Mouse (Mus musculus) intestine, embryonic 14.5 days (tissue): ENCODE measurements at regions not wholly inside any gene's neighbourhood (a gene's known extent, or its start where the extent isn't known, plus 50 kb on each side); places are given as distances from the start of the nearest gene placed in this dataset.

Experiments used
- ATAC-seq: fragments of 200-750 bp; cut with Nextera tagmentation; replicated peaks from 2 replicates; pipeline ENCODE4 v1.8.0; 2017; ENCODE audit warnings: low read depth, moderate number of reproducible peaks, moderate TSS enrichment, moderate library complexity; ENCODE audit not compliant: low FRiP score, low TSS enrichment
- DNase-seq: peaks from one replicate; pipeline ENCODE4 v3.0.0-alpha.2; 2018; ENCODE audit warnings: low spot score
- H3K27ac ChIP-seq: fragments of 300-500 bp; sonication (generic); 2 replicates; pipeline ENCODE4 v1.5.1; 2014; ENCODE audit warnings: low read depth, mild to moderate bottlenecking, control low read depth
- H3K27me3 ChIP-seq: fragments of 300-500 bp; sonication (generic); replicated peaks from 2 replicates; pipeline ENCODE4 v1.6.1; 2014; ENCODE audit warnings: low read length, control low read depth; ENCODE audit not compliant: control insufficient read depth, insufficient read depth
- H3K36me3 ChIP-seq: fragments of 300-500 bp; sonication (generic); 2 replicates; pipeline ENCODE4 v1.6.1; 2014; ENCODE audit warnings: low read length, control low read depth; ENCODE audit not compliant: control insufficient read depth, insufficient read depth
- H3K4me1 ChIP-seq: fragments of 300-500 bp; sonication (generic); replicated peaks from 2 replicates; pipeline ENCODE4 v1.6.1; 2014; ENCODE audit warnings: low read length, control low read depth, mixed read lengths; ENCODE audit not compliant: control insufficient read depth, insufficient read depth
- H3K4me2 ChIP-seq: fragments of 300-500 bp; sonication (generic); 2 replicates; pipeline ENCODE4 v1.6.1; 2014; ENCODE audit warnings: low read length
- H3K4me3 ChIP-seq: fragments of 300-500 bp; sonication (generic); 2 replicates; pipeline ENCODE4 v1.5.1; 2014; ENCODE audit warnings: low read depth, low read length, control low read depth, mixed read lengths
- H3K9ac ChIP-seq: fragments of 300-500 bp; sonication (generic); 2 replicates; pipeline ENCODE4 v1.6.1; 2014; ENCODE audit warnings: mild to moderate bottlenecking, low read length
- H3K9me3 ChIP-seq: fragments of 300-500 bp; sonication (generic); 2 replicates; pipeline ENCODE4 v1.6.1; 2016; ENCODE audit warnings: low read length, control low read depth; ENCODE audit not compliant: control insufficient read depth
- WGBS: fragments of 180-500 bp; shearing (Covaris S2); extraction: QIAGEN DNeasy Blood & Tissue Kit; methylation state at CpG from one replicate; pipeline ENCODE4 v1.1.7; 2014; 5-methylcytosine and 5-hydroxymethylcytosine counted together

- H3K4me2 ChIP-seq, result no peak overlapping the region
- H3K27me3 ChIP-seq, result no peaks in the 10 kb centered on the region
- DNase-seq (no peak), ATAC-seq (no peak)
- no peak overlapping the region for H3K9ac ChIP-seq
- H3K9me3 ChIP-seq, result no peaks in the 10 kb centered on the region
- 30% methylated on average over 3 of the region's 3 CpGs for WGBS
- H3K36me3 ChIP-seq, result no peaks in the 10 kb centered on the region
- H3K4me1 ChIP-seq, result peaks cover 3% of the 10 kb centered on the region; the same call in 1 of the 2 replicates
- no peak overlapping the region for H3K4me3 ChIP-seq
- no peak overlapping the region for H3K27ac ChIP-seq
These were observed 123.0 kb upstream of the Mmadhc start for GRCm38 (mm10) chr2:50419648-50420047.

DNA sequence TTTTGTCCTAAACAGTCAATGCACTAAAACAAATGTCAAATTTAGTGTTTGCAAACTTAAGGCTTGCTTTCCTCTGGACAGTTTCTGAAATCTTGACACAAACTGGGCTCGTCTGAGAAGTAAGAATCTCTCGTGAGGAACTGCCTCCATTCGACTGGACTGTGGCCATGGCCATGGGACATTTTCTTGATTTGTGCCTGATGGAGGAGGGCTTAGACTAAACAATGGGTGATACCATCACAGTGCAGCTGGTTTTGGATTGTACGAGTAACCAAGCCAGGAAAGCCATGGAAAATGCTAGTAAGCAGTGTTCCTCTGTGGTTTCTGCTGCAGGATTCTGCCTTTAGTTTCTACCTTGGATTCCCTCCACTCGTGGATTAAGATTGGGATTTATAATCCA is 121.0 kb upstream of the Mmadhc start:
- no peaks in the 10 kb centered on the region for H3K27me3 ChIP-seq
- ATAC-seq (no peak), DNase-seq (no peak)
- H3K9ac ChIP-seq, result no peak overlapping the region
- no peaks in the 10 kb centered on the region for H3K36me3 ChIP-seq
- H3K27ac ChIP-seq, result no peak overlapping the region
- H3K9me3 ChIP-seq, result no peaks in the 10 kb centered on the region
- H3K4me3 ChIP-seq, result no peak overlapping the region
- H3K4me1 ChIP-seq, result peaks cover 6% of the 10 kb centered on the region
- no peak overlapping the region for H3K4me2 ChIP-seq
- WGBS, result 71% methylated on average over 5 of the region's 5 CpGs

DNA sequence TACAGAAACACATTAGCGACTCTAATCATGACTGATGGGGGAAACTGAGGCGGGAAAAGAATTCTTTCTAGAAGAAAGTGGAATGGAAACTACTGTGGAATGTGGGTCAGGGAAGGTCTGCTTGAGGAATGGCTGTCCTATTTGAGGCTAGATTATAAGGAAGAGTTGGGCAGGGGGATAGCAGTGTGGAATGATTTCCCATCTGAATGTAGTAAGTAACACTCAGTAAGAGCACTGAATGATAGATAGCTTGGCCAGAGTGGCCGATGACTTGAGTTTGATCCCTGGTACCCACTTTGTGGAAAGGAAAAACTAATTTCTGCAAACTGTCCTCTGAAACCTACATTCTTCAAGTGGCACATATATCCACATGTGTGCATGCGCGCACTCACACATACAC is 120.5 kb upstream of the Mmadhc start:
- no peak overlapping the region for H3K9ac ChIP-seq
- no peak overlapping the region for H3K27ac ChIP-seq
- H3K4me3 ChIP-seq, result no peak overlapping the region
- H3K4me1 ChIP-seq, result peaks cover 6% of the 10 kb centered on the region
- DNase-seq (no peak), ATAC-seq (no peak)
- H3K4me2 ChIP-seq, result no peak overlapping the region
- no peaks in the 10 kb centered on the region for H3K27me3 ChIP-seq
- WGBS, result 96% methylated on average over 5 of the region's 5 CpGs
- no peaks in the 10 kb centered on the region for H3K9me3 ChIP-seq
- no peaks in the 10 kb centered on the region for H3K36me3 ChIP-seq

DNA sequence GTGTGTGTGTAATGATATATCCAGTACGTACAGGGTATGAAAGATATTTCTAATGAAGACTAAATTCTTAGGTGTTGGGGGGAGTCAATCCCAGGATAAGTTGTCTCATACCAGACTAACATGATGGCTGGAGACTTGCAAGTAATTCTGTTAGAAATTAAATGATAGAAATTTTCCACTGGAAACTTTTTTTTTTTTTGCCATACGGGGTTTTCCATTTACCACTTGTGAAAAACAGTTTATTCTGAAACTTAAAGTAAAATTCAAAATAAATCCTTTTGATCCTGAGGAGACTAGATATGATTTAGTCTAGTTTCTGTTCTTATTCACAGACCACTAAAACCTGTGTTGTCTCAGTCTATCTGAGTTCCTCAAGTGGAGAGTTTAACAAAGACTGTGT is 119.5 kb upstream of the Mmadhc start:
- H3K4me1 ChIP-seq, result peaks cover 6% of the 10 kb centered on the region
- H3K27ac ChIP-seq, result no peak overlapping the region
- H3K9me3 ChIP-seq, result no peaks in the 10 kb centered on the region
- no peak for ATAC-seq
- no peak overlapping the region for H3K4me3 ChIP-seq
- no peaks in the 10 kb centered on the region for H3K36me3 ChIP-seq
- H3K9ac ChIP-seq, result no peak overlapping the region
- DNase-seq, result no peak
- 77% methylated on average over 2 of the region's 2 CpGs for WGBS
- H3K4me2 ChIP-seq, result no peak overlapping the region
- H3K27me3 ChIP-seq, result no peaks in the 10 kb centered on the region

- no peak overlapping the region for H3K4me3 ChIP-seq
- DNase-seq (no peak), ATAC-seq (no peak)
- H3K4me1 ChIP-seq, result no peaks in the 10 kb centered on the region
- H3K4me2 ChIP-seq, result no peak overlapping the region
- H3K9me3 ChIP-seq, result no peaks in the 10 kb centered on the region
- no peak overlapping the region for H3K9ac ChIP-seq
- no peaks in the 10 kb centered on the region for H3K27me3 ChIP-seq
- WGBS, result 66% methylated on average over 4 of the region's 4 CpGs
- H3K36me3 ChIP-seq, result no peaks in the 10 kb centered on the region
- H3K27ac ChIP-seq, result no peak overlapping the region
These were observed 109.3 kb upstream of the Mmadhc start for GRCm38 (mm10) chr2:50405932-50406331.

- H3K9ac ChIP-seq, result no peak overlapping the region
- no peaks in the 10 kb centered on the region for H3K36me3 ChIP-seq
- no peak overlapping the region for H3K4me2 ChIP-seq
- no peak overlapping the region for H3K4me3 ChIP-seq
- no peaks in the 10 kb centered on the region for H3K27me3 ChIP-seq
- DNase-seq, result no peak
- ATAC-seq, result no peak
- no peak overlapping the region for H3K27ac ChIP-seq
- no peaks in the 10 kb centered on the region for H3K4me1 ChIP-seq
- no peaks in the 10 kb centered on the region for H3K9me3 ChIP-seq
- 89% methylated on average over 6 of the region's 6 CpGs for WGBS
These were observed 106.5 kb upstream of the Mmadhc start for GRCm38 (mm10) chr2:50403106-50403505.

DNA sequence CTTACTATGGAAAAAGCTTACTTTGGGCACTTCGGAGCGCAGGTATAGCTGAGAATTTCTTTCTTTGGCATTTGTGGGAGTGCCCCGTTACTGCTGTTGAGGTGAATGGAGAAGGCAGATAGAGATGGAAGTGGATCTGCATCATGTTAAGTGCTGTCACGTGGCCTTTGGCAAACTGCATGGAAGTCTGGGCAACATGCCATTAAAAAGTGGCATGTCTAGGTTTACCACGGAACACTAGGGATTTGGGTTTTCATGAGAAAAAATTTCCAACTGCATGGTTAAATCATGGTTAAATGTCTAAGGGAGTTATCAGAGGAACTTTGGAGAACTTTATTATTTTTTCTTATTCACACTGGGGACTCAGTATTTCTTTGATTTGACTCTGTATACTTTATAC is 102.0 kb upstream of the Mmadhc start:
- no peaks in the 10 kb centered on the region for H3K4me1 ChIP-seq
- H3K9me3 ChIP-seq, result no peaks in the 10 kb centered on the region
- no peak for DNase-seq
- H3K27me3 ChIP-seq, result no peaks in the 10 kb centered on the region
- ATAC-seq, result no peak
- H3K4me3 ChIP-seq, result no peak overlapping the region
- no peak overlapping the region for H3K27ac ChIP-seq
- WGBS, result 72% methylated on average over 5 of the region's 5 CpGs
- no peak overlapping the region for H3K4me2 ChIP-seq
- no peaks in the 10 kb centered on the region for H3K36me3 ChIP-seq
- no peak overlapping the region for H3K9ac ChIP-seq

DNA sequence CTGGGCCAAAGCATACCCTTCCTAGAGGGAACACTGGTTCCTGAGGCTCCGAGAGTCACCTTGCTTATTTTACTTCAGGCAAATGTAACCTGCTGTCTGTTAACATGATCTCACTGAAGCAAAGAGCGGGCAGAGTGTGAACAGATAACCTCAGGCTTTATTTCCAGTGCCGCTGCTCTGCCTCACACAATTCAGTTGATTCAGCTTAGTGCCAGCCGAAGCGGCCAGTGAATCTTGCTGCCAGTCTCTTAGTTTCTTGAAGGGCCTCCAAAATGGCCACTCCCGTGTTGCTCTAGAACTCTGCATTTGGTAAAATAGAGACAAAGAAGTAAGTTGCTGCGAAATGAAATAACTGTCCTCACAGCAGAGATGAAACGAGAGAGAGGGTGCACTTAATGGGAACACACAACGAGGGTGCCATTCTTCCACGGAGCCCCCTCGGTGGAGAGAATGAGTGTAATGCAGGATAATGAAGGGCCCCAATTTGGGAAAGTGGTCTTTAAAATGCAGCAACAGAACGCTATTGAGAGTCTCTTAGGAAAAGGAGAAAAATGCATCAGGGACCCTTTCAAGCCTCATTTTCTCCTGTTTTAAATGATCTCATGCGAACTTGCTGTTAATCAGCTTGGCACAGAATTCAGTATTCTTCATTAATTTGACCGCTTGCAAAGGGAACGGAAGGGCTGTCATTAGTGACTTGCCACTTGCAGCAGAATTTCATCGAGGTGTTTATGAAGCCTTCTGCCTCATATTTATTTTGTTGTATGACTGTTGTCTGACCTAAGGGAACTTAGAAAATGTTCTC is 81.2 kb upstream of the Mmadhc start:
- WGBS, result 86% methylated on average over 16 of the region's 16 CpGs
- no peaks in the 10 kb centered on the region for H3K4me1 ChIP-seq
- no peak for DNase-seq
- no peaks in the 10 kb centered on the region for H3K9me3 ChIP-seq
- H3K27me3 ChIP-seq, result no peaks in the 10 kb centered on the region
- ATAC-seq, result no peak
- no peak overlapping the region for H3K4me3 ChIP-seq
- no peak overlapping the region for H3K27ac ChIP-seq
- no peak overlapping the region for H3K9ac ChIP-seq
- H3K4me2 ChIP-seq, result no peak overlapping the region
- H3K36me3 ChIP-seq, result no peaks in the 10 kb centered on the region

GRCm38 (mm10) chr2:50373626-50374025 is 77.0 kb upstream of the Mmadhc start:
- H3K9me3 ChIP-seq, result no peaks in the 10 kb centered on the region
- WGBS, result 33% methylated on average over 2 of the region's 2 CpGs
- no peak for DNase-seq

More at GRCm38 (mm10) chr2:50373626-50374025, 77.0 kb upstream of the Mmadhc start:
- Histone ChIP-seq H3K27me3 (no peaks in the 10 kb centered on the region), H3K4me2 (no peak overlapping the region), H3K4me1 (no peaks in the 10 kb centered on the region), H3K27ac (no peak overlapping the region), H3K9ac (no peak overlapping the region), H3K4me3 (no peak overlapping the region), H3K36me3 (no peaks in the 10 kb centered on the region)
- no peak for ATAC-seq
